Mouse (Mus musculus) forebrain, embryonic 10.5 days (tissue): ENCODE measurements around the gene Cck. TPM values are rescaled to one million over a fixed set of nuclear protein-coding genes. Genes with fewer than 3 reads are reported as not detected.
"Not testable (repeated sequence)": the region's sequence is repeated elsewhere in the genome, so short reads cannot be mapped to it uniquely, and the experiment has no call there.

ENCODE experiments used
- DNase-seq: peaks from one replicate; pipeline ENCODE4 v3.0.0-alpha.2; 2017; ENCODE audit warnings: low spot score; ENCODE audit errors: extremely low spot score
- H3K27ac ChIP-seq: fragments of 300-500 bp; sonication (generic); 2 replicates; pipeline ENCODE4 v1.5.1; 2016; ENCODE audit warnings: mild to moderate bottlenecking
- H3K27me3 ChIP-seq: fragments of 300-500 bp; sonication (generic); 2 replicates; pipeline ENCODE4 v1.6.1; 2016; ENCODE audit warnings: mild to moderate bottlenecking; ENCODE audit not compliant: poor library complexity, severe bottlenecking
- H3K36me3 ChIP-seq: fragments of 300-500 bp; sonication (generic); replicated peaks from 2 replicates; pipeline ENCODE4 v1.6.1; 2016; ENCODE audit warnings: mild to moderate bottlenecking, moderate library complexity
- H3K4me1 ChIP-seq: fragments of 300-500 bp; sonication (generic); 2 replicates; pipeline ENCODE4 v1.6.1; 2016
- H3K4me3 ChIP-seq: fragments of 300-500 bp; sonication (generic); 2 replicates; pipeline ENCODE4 v1.5.1; 2016; ENCODE audit warnings: mild to moderate bottlenecking, moderate library complexity
- H3K9me3 ChIP-seq: fragments of 300-500 bp; sonication (generic); 2 replicates; pipeline ENCODE4 v1.6.1; 2016; ENCODE audit warnings: mild to moderate bottlenecking, moderate library complexity
- WGBS: fragments of 180-500 bp; shearing (Covaris S2); methylation state at CpG from one replicate; pipeline ENCODE4 v1.1.7; 2016; 5-methylcytosine and 5-hydroxymethylcytosine counted together
- polyA plus RNA-seq: library from polyadenylated mRNA; unstranded; fragments of >200 nt; fragmentation: Nextera tagmentation; extraction: Ambion mirVana; gene quantifications from 2 replicates; pipeline ENCODE4 v1.2.1, GENCODE M21; 2016

The Cck gene
- polyA plus RNA-seq, 1 experiment from 2014 or later: 0.64 TPM

DNA sequence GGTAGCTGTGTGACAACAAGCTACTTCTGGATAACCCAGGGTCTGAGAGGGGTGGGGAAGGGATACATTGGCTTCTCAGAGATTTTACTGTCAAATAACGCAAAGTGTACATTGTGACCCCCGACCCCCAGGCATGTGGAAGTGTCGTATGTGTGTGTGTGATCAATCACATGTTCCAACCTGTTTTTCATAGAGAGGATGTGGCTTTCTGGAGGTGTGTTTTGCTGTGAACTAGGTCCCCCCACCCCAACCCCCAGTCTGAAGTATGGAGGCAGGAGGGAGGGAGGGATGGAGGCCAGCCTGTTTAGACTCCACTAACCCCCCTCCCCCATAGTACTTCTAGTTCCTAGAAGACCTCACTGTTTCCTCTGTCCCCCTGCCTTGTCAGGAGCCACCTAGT, 40.6 kb downstream of the Cck start:
- Histone ChIP-seq H3K9me3 (no peaks in the 10 kb centered on the region), H3K4me3 (no peak overlapping the region), H3K4me1 (peaks cover 3% of the 10 kb centered on the region; the same call in 1 of the 2 replicates), H3K27ac (no peak overlapping the region), H3K27me3 (no peaks in the 10 kb centered on the region), H3K36me3 (peaks cover 95% of the 10 kb centered on the region)
- 94% methylated on average over 3 of the region's 3 CpGs for WGBS
- no peak for DNase-seq

- not testable (repeated sequence) for H3K27me3 ChIP-seq, H3K4me1 ChIP-seq, H3K9me3 ChIP-seq, DNase-seq, H3K27ac ChIP-seq, H3K4me3 ChIP-seq
- 63% methylated on average over 9 of the region's 9 CpGs for WGBS
- peaks cover 100% of the 10 kb centered on the region for H3K36me3 ChIP-seq
Observed at GRCm38 (mm10) chr9:121452342-121452942, 43.1 kb downstream of the Cck start.

- Histone ChIP-seq H3K4me3 (no peak overlapping the region), H3K9me3 (no peaks in the 10 kb centered on the region), H3K27me3 (no peaks in the 10 kb centered on the region), H3K4me1 (no peaks in the 10 kb centered on the region), H3K36me3 (peaks cover 100% of the 10 kb centered on the region), H3K27ac (no peak overlapping the region)
- 92% methylated on average over 13 of the region's 13 CpGs for WGBS
- DNase-seq: no peak
Observed at GRCm38 (mm10) chr9:121446431-121446831, 49.1 kb downstream of the Cck start.

DNA sequence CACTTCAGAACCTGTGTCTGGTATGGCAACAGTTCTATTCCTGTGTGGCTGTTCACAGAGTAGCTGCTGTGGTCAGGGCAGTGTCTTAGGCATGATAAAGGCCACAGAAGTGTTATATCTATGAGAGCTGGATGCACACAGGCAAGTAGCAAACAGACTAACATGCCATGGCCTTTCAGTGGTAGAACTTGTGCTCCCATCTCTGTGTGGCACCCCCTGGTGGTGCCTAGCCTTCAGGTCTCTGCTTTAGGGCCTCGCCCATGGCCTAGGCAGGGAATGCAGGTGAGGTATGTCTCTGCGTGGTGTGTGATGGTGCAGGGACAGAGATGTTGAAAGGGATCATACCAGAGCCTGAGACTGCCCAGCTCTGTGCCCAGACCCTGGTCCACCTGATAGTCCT, 50.1 kb downstream of the Cck start:
- Histone ChIP-seq H3K27ac (no peak overlapping the region), H3K27me3 (no peaks in the 10 kb centered on the region), H3K4me3 (no peak overlapping the region), H3K4me1 (no peaks in the 10 kb centered on the region), H3K9me3 (no peaks in the 10 kb centered on the region), H3K36me3 (peaks cover 100% of the 10 kb centered on the region)
- 94% methylated on average over 2 of the region's 2 CpGs for WGBS
- DNase-seq: no peak

DNA sequence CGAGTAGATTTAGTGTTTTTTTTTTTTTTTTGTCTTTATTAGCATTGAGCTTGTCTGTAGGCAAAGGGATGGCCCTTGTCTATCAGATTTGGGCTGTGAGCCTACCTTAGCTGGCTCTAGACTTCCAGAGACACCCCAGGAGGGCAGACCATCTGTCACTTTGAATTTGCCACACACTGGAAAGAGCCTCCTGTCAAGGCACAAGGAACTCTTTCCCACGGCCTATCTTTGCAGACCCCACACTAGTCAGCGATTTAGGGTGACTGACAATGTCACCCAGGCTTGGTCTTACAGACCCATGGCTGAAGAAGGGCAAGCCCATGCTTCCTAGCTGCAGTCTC, 51.2 kb downstream of the Cck start:
- no peak for DNase-seq
- WGBS: 88% methylated on average over 3 of the region's 3 CpGs

GRCm38 (mm10) chr9:121443696-121444366, 51.7 kb downstream of the Cck start:
- no peak overlapping the region for H3K4me3 ChIP-seq
- H3K27ac ChIP-seq: no peak overlapping the region
- no peaks in the 10 kb centered on the region for H3K27me3 ChIP-seq
- H3K9me3 ChIP-seq: no peaks in the 10 kb centered on the region
- no peak for DNase-seq
- peaks cover 91% of the 10 kb centered on the region for H3K36me3 ChIP-seq
- no peaks in the 10 kb centered on the region for H3K4me1 ChIP-seq
- WGBS: 65% methylated on average over 31 of the region's 31 CpGs

More for the DNA sequence above, 51.2 kb downstream of the Cck start:
- no peak overlapping the region for H3K4me3 ChIP-seq
- no peak overlapping the region for H3K27ac ChIP-seq
- H3K36me3 ChIP-seq: peaks cover 96% of the 10 kb centered on the region
- H3K27me3 ChIP-seq: no peaks in the 10 kb centered on the region
- H3K4me1 ChIP-seq: no peaks in the 10 kb centered on the region
- no peaks in the 10 kb centered on the region for H3K9me3 ChIP-seq

- H3K4me3 ChIP-seq: no peak overlapping the region
- no peak for DNase-seq
- 83% methylated on average over 1 of the region's 1 CpGs for WGBS
- H3K27me3 ChIP-seq: no peaks in the 10 kb centered on the region
- H3K9me3 ChIP-seq: no peaks in the 10 kb centered on the region
- no peak overlapping the region for H3K27ac ChIP-seq
- H3K4me1 ChIP-seq: no peaks in the 10 kb centered on the region
- peaks cover 74% of the 10 kb centered on the region for H3K36me3 ChIP-seq
Observed at GRCm38 (mm10) chr9:121442145-121442544, 53.3 kb downstream of the Cck start.

Other genes with a start within 250 kb of the Cck start
- gene Ulk4, start 218.5 kb downstream of the Cck start, polyA plus RNA-seq: 156 and 164 TPM in 2 replicates
- gene Trak1, start 198.2 kb downstream of the Cck start, polyA plus RNA-seq: 24.7 and 27.4 TPM in 2 replicates
- gene Lyzl4, start 146.4 kb upstream of the Cck start, polyA plus RNA-seq: not detected in 2 replicates
- 0.27 and 0.33 TPM in 2 replicates for gene Vipr1, start 147.0 kb upstream of the Cck start, polyA plus RNA-seq
- gene Sec22c, start 209.8 kb upstream of the Cck start, polyA plus RNA-seq: 15.3 and 18.6 TPM in 2 replicates
- 85.3 and 87.5 TPM in 2 replicates for gene Ss18l2, start 214.6 kb upstream of the Cck start, polyA plus RNA-seq
- 52.9 and 60.5 TPM in 2 replicates for gene Nktr, start 223.5 kb upstream of the Cck start, polyA plus RNA-seq